Mouse (Mus musculus) duodenum, adult 2 months (tissue): ENCODE measurements around the gene Ophn1. TPM values are rescaled to one million over a fixed set of nuclear protein-coding genes. Genes with fewer than 3 reads are reported as not detected.

Source experiments
- polyA plus RNA-seq: library from polyadenylated mRNA; depleted of rRNA; stranded (reverse); fragments of >200 nt; gene quantifications from 2 replicates; pipeline ENCODE4 v1.2.3, GENCODE M21; 2012; ENCODE audit warnings: low replicate concordance; rRNA removed

Ophn1 gene
- polyA plus RNA-seq, result 2.1 and 4.2 TPM in 2 replicates

GRCm38 (mm10) chrX:98890406-98891116 is at the start of gene Ophn1:
TSS of gene Ophn1 (minus strand) at chrX:98891025.

GRCm38 (mm10) chrX:98936101-98936500 is 45.3 kb upstream of the Ophn1 start, which contains the start of gene Yipf6:
TSS of gene Yipf6 (plus strand) at chrX:98936316.

Other genes with a start within 250 kb of the Ophn1 start
- 4.3 and 7.0 TPM in 2 replicates for gene Yipf6, start 45.3 kb upstream of the Ophn1 start, polyA plus RNA-seq
- gene Stard8, start 112.2 kb upstream of the Ophn1 start, polyA plus RNA-seq, result 3.4 and 9.4 TPM in 2 replicates
- 46.8 and 67.9 TPM in 2 replicates for gene Efnb1, start 245.1 kb upstream of the Ophn1 start, polyA plus RNA-seq